Mouse (Mus musculus) pancreas, adult 10 weeks (tissue): ENCODE measurements around the gene Ucma. TPM values are rescaled to one million over a fixed set of nuclear protein-coding genes. Genes with fewer than 3 reads are reported as not detected.

Experiments
- polyA plus RNA-seq: library from polyadenylated mRNA; stranded (reverse); fragments of 350-450 nt; fragmentation: Illumina TruSeq; extraction: RNeasy Lipid Tissue Mini Kit (QIAGEN cat#74804); gene quantifications from one replicate; pipeline ENCODE4 v1.2.3, GENCODE M21; 2015; ENCODE audit warnings: low read depth, low replicate concordance; ENCODE audit not compliant: insufficient read depth

Ucma gene
- polyA plus RNA-seq = not detected

GRCm38 (mm10) chr2:4975807-4976206 is at the start of gene Ucma:
Gene Ucma, plus strand, starts transcription at chr2:4976122.

GRCm38 (mm10) chr2:5012491-5013324 is 36.8 kb downstream of the Ucma start, which contains the start of gene Mcm10:
Gene Mcm10, minus strand, starts transcription at chr2:5012791.

Other genes with a start within 250 kb of the Ucma start
- gene Sephs1, start 94.6 kb upstream of the Ucma start, polyA plus RNA-seq = 2.2 TPM
- gene Phyh, start 57.1 kb upstream of the Ucma start, polyA plus RNA-seq = 18.5 TPM
- not detected for gene Mcm10, start 36.7 kb downstream of the Ucma start, polyA plus RNA-seq
- gene Optn, start 87.9 kb downstream of the Ucma start, polyA plus RNA-seq = 3.2 TPM
- 2.6 TPM for gene Ccdc3, start 161.7 kb downstream of the Ucma start, polyA plus RNA-seq